Mouse (Mus musculus): ENCODE data around the gene Krtap5-1.
A peak's percentile ranks its signal among the peaks of the same experiment; 100 is the strongest.
"Not testable (repeated sequence)": the region's sequence is repeated elsewhere in the genome, so short reads cannot be mapped to it uniquely, and the experiment has no call there.

Gene Krtap5-1

GRCm38 (mm10) chr7:142297018-142297417, at the start of gene Krtap5-1:
Krtap5-1 (minus strand) TSS chr7:142297118.
- DNase-seq (ENCODE audit: low spot score): not testable (repeated sequence)

GRCm38 (mm10) chr7:142342247-142342640, 45.3 kb upstream of the Krtap5-1 start:
- DNase-seq (ENCODE audit: low spot score): no peak

- DNase-seq (ENCODE audit: low spot score): no peak
Observed at GRCm38 (mm10) chr7:142341564-142342246, 44.8 kb upstream of the Krtap5-1 start.

GRCm38 (mm10) chr7:142340269-142340970, 43.5 kb upstream of the Krtap5-1 start:
- DNase-seq (ENCODE audit: low spot score): no peak

GRCm38 (mm10) chr7:142335151-142335550, 38.2 kb upstream of the Krtap5-1 start:
- peak; percentile 51 for DNase-seq (ENCODE audit: low spot score)

- DNase-seq (ENCODE audit: low spot score): peak; percentile 96
Observed at GRCm38 (mm10) chr7:142334246-142334645, 37.3 kb upstream of the Krtap5-1 start.

- not testable (repeated sequence) for DNase-seq (ENCODE audit: low spot score)
Observed at GRCm38 (mm10) chr7:142332741-142333140, 35.8 kb upstream of the Krtap5-1 start.

GRCm38 (mm10) chr7:142331281-142331680, 34.4 kb upstream of the Krtap5-1 start:
- no peak for DNase-seq (ENCODE audit: low spot score)

GRCm38 (mm10) chr7:142330271-142330724, 33.4 kb upstream of the Krtap5-1 start:
- DNase-seq (ENCODE audit: low spot score): peak; percentile 54

GRCm38 (mm10) chr7:142328507-142328906, 31.6 kb upstream of the Krtap5-1 start:
- no peak for DNase-seq (ENCODE audit: low spot score)

GRCm38 (mm10) chr7:142326714-142327445, 30.0 kb upstream of the Krtap5-1 start:
- DNase-seq (ENCODE audit: low spot score): no peak

GRCm38 (mm10) chr7:142323396-142324117, 26.6 kb upstream of the Krtap5-1 start:
- DNase-seq (ENCODE audit: low spot score): peak; percentile 33

GRCm38 (mm10) chr7:142322641-142323040, 25.7 kb upstream of the Krtap5-1 start:
- no peak for DNase-seq (ENCODE audit: low spot score)

GRCm38 (mm10) chr7:142321637-142322306, 24.9 kb upstream of the Krtap5-1 start:
- not testable (repeated sequence) for DNase-seq (ENCODE audit: low spot score)

- DNase-seq (ENCODE audit: low spot score): no peak
Observed at GRCm38 (mm10) chr7:142320906-142321305, 24.0 kb upstream of the Krtap5-1 start.

GRCm38 (mm10) chr7:142319124-142319523, 22.2 kb upstream of the Krtap5-1 start:
- DNase-seq (ENCODE audit: low spot score): no peak

- DNase-seq (ENCODE audit: low spot score): no peak
Observed at GRCm38 (mm10) chr7:142317216-142317615, 20.3 kb upstream of the Krtap5-1 start.

GRCm38 (mm10) chr7:142316558-142316957, 19.6 kb upstream of the Krtap5-1 start:
- peak; percentile 50 for DNase-seq (ENCODE audit: low spot score)

GRCm38 (mm10) chr7:142314600-142315285, 17.8 kb upstream of the Krtap5-1 start:
- no peak for DNase-seq (ENCODE audit: low spot score)

GRCm38 (mm10) chr7:142303929-142304328, 7.0 kb upstream of the Krtap5-1 start:
- not testable (repeated sequence) for DNase-seq (ENCODE audit: low spot score)

GRCm38 (mm10) chr7:142303249-142303648, 6.3 kb upstream of the Krtap5-1 start, which contains the start of gene Krtap5-4:
Krtap5-4 (plus strand) TSS chr7:142303549.
- no peak for DNase-seq (ENCODE audit: low spot score)
